Mouse (Mus musculus): ENCODE data around the gene Phf5a.

Phf5a gene

GRCm38 (mm10) chr15:81871604-81872261, at the start of gene Phf5a:
Gene Phf5a (minus strand): TSS chr15:81871911.
- POLR2A ChIA-PET, result interaction anchor here in 3 of 4 experiments (0.6 to 10.5 kb wide), 86 partner anchors 8 to 1795 kb away, joined by 3 to 218 read pairs (median 5); partner anchors contain the start of genes Tob2 (in 3 of the 3), Polr3h (in 2 of the 3), Rbx1 (in 2 of the 3) and Ep300 (in 1 of the 3)

GRCm38 (mm10) chr15:81921255-81921654, 49.5 kb upstream of the Phf5a start:
- CTCF ChIA-PET, result interaction anchor here in 1 of 4 experiments (0.6 kb wide), 1 partner anchor 193 kb away, joined by 4 read pairs; no protein-coding TSS in a partner anchor
- POLR2A ChIA-PET, result interaction anchor here in 2 of 4 experiments (0.6 to 2.0 kb wide), 7 partner anchors 9 to 114 kb away, joined by 3 to 10 read pairs (median 5); partner anchors contain the start of gene Csdc2 (in 1 of the 2)

More at GRCm38 (mm10) chr15:81871604-81872261, at the start of gene Phf5a:
- CTCF ChIA-PET, result interaction anchor here in 3 of 4 experiments (0.6 to 1.5 kb wide), 5 partner anchors 10 to 41 kb away, joined by 3 to 7 read pairs (median 5); no protein-coding TSS in a partner anchor

GRCm38 (mm10) chr15:81920546-81921217, 49.0 kb upstream of the Phf5a start:
- CTCF ChIA-PET, result interaction anchor here in 3 of 4 experiments (0.7 to 1.0 kb wide), 4 partner anchors 9 to 211 kb away, joined by 4 to 11 read pairs (median 4); no protein-coding TSS in a partner anchor
- POLR2A ChIA-PET, result interaction anchor here (0.5 to 2.0 kb wide), 12 partner anchors 9 to 825 kb away, joined by 3 to 10 read pairs (median 3); no protein-coding TSS in a partner anchor

GRCm38 (mm10) chr15:81919062-81919461, 47.4 kb upstream of the Phf5a start:
- ChIA-PET CTCF (interaction anchor here in 3 of 4 experiments (0.6 to 2.5 kb wide), 9 partner anchors 10 to 157 kb away, joined by 3 to 15 read pairs (median 5); partner anchors contain the start of gene Csdc2 (in 1 of the 3)), POLR2A (interaction anchor here in 3 of 4 experiments (0.7 to 1.9 kb wide), 9 partner anchors 8 to 174 kb away, joined by 3 to 5 read pairs (median 3); partner anchors contain the start of genes Rangap1 (in 1 of the 3), Tob2 (in 1 of the 3) and Zc3h7b (in 1 of the 3))

GRCm38 (mm10) chr15:81917621-81918463, 46.1 kb upstream of the Phf5a start:
- POLR2A ChIA-PET, result interaction anchor here in 3 of 4 experiments (0.7 to 4.1 kb wide), 18 partner anchors 7 to 218 kb away, joined by 3 to 26 read pairs (median 3); partner anchors contain the start of genes Polr3h (in 2 of the 3), Tob2 (in 2 of the 3), Rangap1 (in 1 of the 3) and Zc3h7b (in 1 of the 3)

GRCm38 (mm10) chr15:81917201-81917600, 45.5 kb upstream of the Phf5a start:
- POLR2A ChIA-PET, result interaction anchor here in 2 of 4 experiments (0.8 to 4.1 kb wide), 15 partner anchors 8 to 253 kb away, joined by 3 to 26 read pairs (median 4); partner anchors contain the start of genes Polr3h (in 2 of the 2), L3mbtl2 (in 1 of the 2) and Tob2 (in 1 of the 2)
- CTCF ChIA-PET, result interaction anchor here in 3 of 4 experiments (0.5 to 2.5 kb wide), 13 partner anchors 9 to 217 kb away, joined by 3 to 15 read pairs (median 4); partner anchors contain the start of gene Polr3h (in 2 of the 3)

More at GRCm38 (mm10) chr15:81917621-81918463, 46.1 kb upstream of the Phf5a start:
- CTCF ChIA-PET, result interaction anchor here (0.8 to 2.5 kb wide), 15 partner anchors 8 to 218 kb away, joined by 3 to 15 read pairs (median 4); partner anchors contain the start of genes Polr3h (in 2 of the 4) and Csdc2 (in 1 of the 4)

GRCm38 (mm10) chr15:81915663-81916062, 44.0 kb upstream of the Phf5a start:
- ChIA-PET POLR2A (interaction anchor here in 3 of 4 experiments (0.6 to 4.1 kb wide), 22 partner anchors 9 to 392 kb away, joined by 3 to 26 read pairs (median 4); partner anchors contain the start of genes Polr3h (in 2 of the 3), Aco2 (in 1 of the 3), Csdc2 (in 1 of the 3) and Ep300 (in 1 of the 3)), CTCF (interaction anchor here (0.6 to 2.8 kb wide), 7 partner anchors 10 to 146 kb away, joined by 3 to 13 read pairs (median 6); partner anchors contain the start of gene Polr3h (in 1 of the 4))

- POLR2A ChIA-PET, result interaction anchor here in 3 of 4 experiments (0.5 to 4.1 kb wide), 10 partner anchors 10 to 330 kb away, joined by 3 to 26 read pairs (median 4); partner anchors contain the start of genes Polr3h (in 2 of the 3) and Ep300 (in 1 of the 3)
- CTCF ChIA-PET, result interaction anchor here in 2 of 4 experiments (0.6 to 2.8 kb wide), 4 partner anchors 10 to 145 kb away, joined by 3 to 13 read pairs (median 6); no protein-coding TSS in a partner anchor
Measured at GRCm38 (mm10) chr15:81914668-81915067, 43.0 kb upstream of the Phf5a start.

GRCm38 (mm10) chr15:81912498-81912897, 40.8 kb upstream of the Phf5a start:
- ChIA-PET CTCF (interaction anchor here (0.6 to 4.2 kb wide), 14 partner anchors 13 to 454 kb away, joined by 3 to 22 read pairs (median 4); partner anchors contain the start of gene Polr3h (in 1 of the 4)), POLR2A (interaction anchor here (0.5 to 5.5 kb wide), 29 partner anchors 9 to 446 kb away, joined by 3 to 36 read pairs (median 4); partner anchors contain the start of genes Aco2 (in 2 of the 4), Phf5a (in 2 of the 4), Polr3h (in 2 of the 4) and Ep300 (in 1 of the 4))

- ChIA-PET CTCF (interaction anchor here (0.6 to 1.1 kb wide), 11 partner anchors 10 to 150 kb away, joined by 3 to 5 read pairs (median 4); no protein-coding TSS in a partner anchor), POLR2A (interaction anchor here in 3 of 4 experiments (0.6 to 5.5 kb wide), 6 partner anchors 9 to 106 kb away, joined by 3 to 36 read pairs (median 3); partner anchors contain the start of gene Polr3h (in 2 of the 3))
Measured at GRCm38 (mm10) chr15:81908767-81909166, 37.1 kb upstream of the Phf5a start.

- POLR2A ChIA-PET, result interaction anchor here in 1 of 4 experiments (1.0 kb wide), 1 partner anchor 77 kb away, joined by 5 read pairs; no protein-coding TSS in a partner anchor
Measured at GRCm38 (mm10) chr15:81907953-81908352, 36.2 kb upstream of the Phf5a start.

GRCm38 (mm10) chr15:81904939-81905338, 33.2 kb upstream of the Phf5a start:
- ChIA-PET CTCF (interaction anchor here (0.5 to 4.3 kb wide), 88 partner anchors 8 to 771 kb away, joined by 3 to 53 read pairs (median 4); partner anchors contain the start of genes Polr3h (in 4 of the 4), Aco2 (in 1 of the 4), Csdc2 (in 1 of the 4) and Phf5a (in 1 of the 4)), POLR2A (interaction anchor here (0.5 to 7.4 kb wide), 39 partner anchors 11 to 1640 kb away, joined by 3 to 89 read pairs (median 4); partner anchors contain the start of genes Aco2 (in 2 of the 4), Phf5a (in 2 of the 4), Polr3h (in 2 of the 4) and Tob2 (in 1 of the 4))

More at GRCm38 (mm10) chr15:81907953-81908352, 36.2 kb upstream of the Phf5a start:
- CTCF ChIA-PET, result interaction anchor here in 1 of 4 experiments (0.9 kb wide), 1 partner anchor 10 kb away, joined by 4 read pairs; no protein-coding TSS in a partner anchor

- CTCF ChIA-PET, result interaction anchor here in 1 of 4 experiments (1.7 kb wide), 1 partner anchor 14 kb away, joined by 4 read pairs; no protein-coding TSS in a partner anchor
- POLR2A ChIA-PET, result interaction anchor here in 2 of 4 experiments (0.6 to 13.6 kb wide), 8 partner anchors 13 to 67 kb away, joined by 3 to 151 read pairs (median 4); partner anchors contain the start of genes Aco2 (in 1 of the 2) and Phf5a (in 1 of the 2)
Measured at GRCm38 (mm10) chr15:81898751-81899150, 27.0 kb upstream of the Phf5a start.

- POLR2A ChIA-PET, result interaction anchor here in 3 of 4 experiments (0.6 to 13.6 kb wide), 8 partner anchors 14 to 313 kb away, joined by 3 to 151 read pairs (median 4); partner anchors contain the start of genes Aco2 (in 1 of the 3), Csdc2 (in 1 of the 3), Ep300 (in 1 of the 3) and Phf5a (in 1 of the 3)
Measured at GRCm38 (mm10) chr15:81897607-81898285, 26.0 kb upstream of the Phf5a start.

More at GRCm38 (mm10) chr15:81897607-81898285, 26.0 kb upstream of the Phf5a start:
- CTCF ChIA-PET, result interaction anchor here in 1 of 4 experiments (0.6 to 1.7 kb wide), 4 partner anchors 11 to 128 kb away, joined by 3 to 4 read pairs (median 4); no protein-coding TSS in a partner anchor

Data from embryonic stem cell, embryonic (primary cell).